Mouse (Mus musculus) CH12.LX (cell line): Measurements from ENCODE around the gene H2-DMa. TPM values are rescaled to one million over a fixed set of nuclear protein-coding genes. Genes with fewer than 3 reads are reported as not detected.

Experiments
- DNase-seq: peaks from one replicate; pipeline ENCODE4 v3.0.0-alpha.2; 2013; ENCODE audit errors: extremely low read depth
- H3K27ac ChIP-seq: 2 replicates; pipeline ENCODE4 v1.5.1; 2012; ENCODE audit warnings: low read depth, mild to moderate bottlenecking, control low read depth, moderate library complexity; ENCODE audit not compliant: insufficient read depth
- H3K27me3 ChIP-seq: replicated peaks from 2 replicates; pipeline ENCODE3; 2012; ENCODE audit warnings: inconsistent platforms
- H3K36me3 ChIP-seq, 2 experiments: replicated peaks in 1 of 2; 2 replicates each; pipeline versions ENCODE3 to v1.6.1; 2012; ENCODE audit warnings: inconsistent platforms in 1 of 2, low read length in 1 of 2, mild to moderate bottlenecking in 1 of 2, mixed read lengths in 1 of 2, moderate library complexity in 1 of 2; ENCODE audit not compliant: control insufficient read depth in 1 of 2, insufficient read depth in 1 of 2
- H3K4me1 ChIP-seq, 2 experiments: 2 replicates each; pipeline ENCODE4 v1.6.1; 2012; ENCODE audit warnings: inconsistent platforms in 1 of 2, moderate library complexity in 1 of 2; ENCODE audit not compliant: insufficient read depth in 2 of 2, control insufficient read depth in 1 of 2
- H3K4me2 ChIP-seq: 2 replicates; pipeline ENCODE4 v1.6.1; 2012; ENCODE audit warnings: low read depth, mild to moderate bottlenecking, control low read depth; ENCODE audit not compliant: poor library complexity, insufficient read depth, severe bottlenecking
- H3K4me3 ChIP-seq, 3 experiments: fragments of 150-350 bp in 1 of 3; sonication (generic) in 1 of 3; replicated peaks in 1 of 3; 2 replicates each; pipeline versions ENCODE3 to v1.5.1; 2011 to 2012; ENCODE audit warnings: low read depth in 2 of 3, low read length in 2 of 3, mild to moderate bottlenecking in 2 of 3, moderate library complexity in 2 of 3, control low read depth in 1 of 3, improper control_type of control experiment in 1 of 3, inconsistent platforms in 1 of 3, mixed read lengths in 1 of 3; ENCODE audit not compliant: poor library complexity in 1 of 3
- H3K79me2 ChIP-seq: replicated peaks from 2 replicates; pipeline ENCODE4 v1.6.1; 2012; ENCODE audit warnings: mild to moderate bottlenecking, moderate library complexity; ENCODE audit not compliant: control insufficient read depth, poor library complexity, insufficient read depth, severe bottlenecking; ENCODE audit errors: extremely low read depth
- H3K9ac ChIP-seq: 2 replicates; pipeline ENCODE4 v1.6.1; 2012; ENCODE audit warnings: low read depth, mild to moderate bottlenecking, control low read depth, moderate library complexity; ENCODE audit not compliant: insufficient read depth
- H3K9me3 ChIP-seq: replicated peaks from 2 replicates; pipeline ENCODE3; 2012; ENCODE audit warnings: low read length, inconsistent platforms, mixed read lengths
- BHLHE40 ChIP-seq: IDR thresholded peaks from 2 replicates; pipeline ENCODE4 v1.6.1; 2011; ENCODE audit warnings: mild to moderate bottlenecking, low read depth, low read length, improper control_type of control experiment
- CHD2 ChIP-seq: IDR thresholded peaks from 2 replicates; pipeline ENCODE4 v1.6.1; 2011; ENCODE audit warnings: low read length, improper control_type of control experiment
- CTCF ChIP-seq, 2 experiments: IDR thresholded peaks in 1 of 2; conservative IDR thresholded peaks in 1 of 2; 2 replicates each; pipeline ENCODE4 v1.5.1; 2011 to 2012; ENCODE audit warnings: low read depth in 2 of 2, low read length in 2 of 2, improper control_type of control experiment in 1 of 2, inconsistent platforms in 1 of 2, mild to moderate bottlenecking in 1 of 2, moderate library complexity in 1 of 2
- E2F4 ChIP-seq: IDR thresholded peaks from 2 replicates; pipeline ENCODE4 v1.6.1; 2011; ENCODE audit warnings: low read depth, low read length, improper control_type of control experiment; ENCODE audit not compliant: insufficient replicate concordance
- ELF1 ChIP-seq: IDR thresholded peaks from 2 replicates; pipeline ENCODE4 v1.6.1; 2014; ENCODE audit warnings: low read depth, mild to moderate bottlenecking, inconsistent platforms, low read length, improper control_type of control experiment
- ETS1 ChIP-seq: conservative IDR thresholded peaks from 2 replicates; pipeline ENCODE4 v1.6.1; 2012; ENCODE audit warnings: low read depth, mild to moderate bottlenecking, inconsistent platforms, low read length, improper control_type of control experiment, moderate library complexity
- HCFC1 ChIP-seq: IDR thresholded peaks from 2 replicates; pipeline ENCODE4 v1.6.1; 2012; ENCODE audit warnings: low read depth, mild to moderate bottlenecking, inconsistent platforms, low read length, improper control_type of control experiment
- JUN ChIP-seq: IDR thresholded peaks from 2 replicates; pipeline ENCODE4 v1.6.1; 2011; ENCODE audit warnings: low read depth, mild to moderate bottlenecking, low read length, improper control_type of control experiment, moderate library complexity; ENCODE audit not compliant: insufficient read depth
- JUND ChIP-seq: conservative IDR thresholded peaks from 2 replicates; pipeline ENCODE4 v1.6.1; 2011; ENCODE audit warnings: low read depth, low read length, improper control_type of control experiment
- KAT2A ChIP-seq: IDR thresholded peaks from 2 replicates; pipeline ENCODE4 v1.6.1; 2012; ENCODE audit warnings: low read length, improper control_type of control experiment, inconsistent platforms; ENCODE audit not compliant: insufficient replicate concordance
- MAFK ChIP-seq: IDR thresholded peaks from 2 replicates; pipeline ENCODE4 v1.6.1; 2011; ENCODE audit warnings: low read length, improper control_type of control experiment; ENCODE audit not compliant: insufficient replicate concordance
- MAX ChIP-seq: IDR thresholded peaks from 2 replicates; pipeline ENCODE4 v1.6.1; 2011; ENCODE audit warnings: low read length, improper control_type of control experiment
- MAZ ChIP-seq: IDR thresholded peaks from 2 replicates; pipeline ENCODE4 v1.6.1; 2012; ENCODE audit warnings: low read depth, mild to moderate bottlenecking, inconsistent platforms, low read length, improper control_type of control experiment, moderate library complexity
- MEF2A ChIP-seq: IDR thresholded peaks from 2 replicates; pipeline ENCODE4 v1.6.1; 2014; ENCODE audit warnings: low read depth, mild to moderate bottlenecking, inconsistent platforms, low read length, improper control_type of control experiment, borderline replicate concordance
- MXI1 ChIP-seq: IDR thresholded peaks from 2 replicates; pipeline ENCODE4 v1.6.1; 2011; ENCODE audit warnings: mild to moderate bottlenecking, low read depth, low read length, improper control_type of control experiment
- MYC ChIP-seq: IDR thresholded peaks from 2 replicates; pipeline ENCODE4 v1.6.1; 2011; ENCODE audit warnings: low read depth, mild to moderate bottlenecking, improper control_type of control experiment, low read length
- NELFE ChIP-seq: IDR thresholded peaks from 2 replicates; pipeline ENCODE4 v1.6.1; 2011; ENCODE audit warnings: low read depth, low read length, improper control_type of control experiment
- NRF1 ChIP-seq: IDR thresholded peaks from 2 replicates; pipeline ENCODE4 v1.6.1; 2014; ENCODE audit warnings: low read depth, mild to moderate bottlenecking, inconsistent platforms, low read length, improper control_type of control experiment, moderate library complexity
- POLR2A ChIP-seq: IDR thresholded peaks from 2 replicates; pipeline ENCODE4 v1.6.1; 2011; ENCODE audit warnings: low read depth, mild to moderate bottlenecking, improper control_type of control experiment, low read length
- POLR2AphosphoS2 ChIP-seq: IDR thresholded peaks from 2 replicates; pipeline ENCODE4 v1.6.1; 2011; ENCODE audit warnings: low read depth, low read length, improper control_type of control experiment
- SMC3 ChIP-seq: IDR thresholded peaks from 2 replicates; pipeline ENCODE4 v1.6.1; 2011; ENCODE audit warnings: low read depth, low read length, improper control_type of control experiment
- TBP ChIP-seq: conservative IDR thresholded peaks from 2 replicates; pipeline ENCODE4 v1.6.1; 2011; ENCODE audit warnings: low read depth, low read length, improper control_type of control experiment
- TCF12 ChIP-seq: IDR thresholded peaks from 2 replicates; pipeline ENCODE4 v1.6.1; 2014; ENCODE audit warnings: low read depth, mild to moderate bottlenecking, inconsistent platforms, low read length, improper control_type of control experiment
- USF1 ChIP-seq: IDR thresholded peaks from 2 replicates; pipeline ENCODE4 v1.6.1; 2014; ENCODE audit warnings: low read depth, mild to moderate bottlenecking, inconsistent platforms, low read length, improper control_type of control experiment
- ZKSCAN1 ChIP-seq: IDR thresholded peaks from 2 replicates; pipeline ENCODE4 v1.6.1; 2012; ENCODE audit warnings: low read depth, inconsistent platforms, low read length, improper control_type of control experiment, borderline replicate concordance
- ZMIZ1 ChIP-seq: IDR thresholded peaks from 2 replicates; pipeline ENCODE4 v1.6.1; 2012; ENCODE audit warnings: low read depth, mild to moderate bottlenecking, inconsistent platforms, low read length, improper control_type of control experiment
- ZNF384 ChIP-seq: IDR thresholded peaks from 2 replicates; pipeline ENCODE4 v1.6.1; 2012; ENCODE audit warnings: low read depth, low read length, improper control_type of control experiment, inconsistent platforms
- dilution Hi-C: fragments of 300-500 bp; cut with MboI; formaldehyde crosslinking; loops from 2 replicates; pipeline ENCODE4 v1.14.3; 2020; ENCODE audit warnings: low sequenced_read_pairs; ENCODE audit not compliant: extremely low pct_unique_long_range_greater_than_20kb, extremely low pct_ligation_motif_present
- in situ Hi-C: fragments of 300-500 bp; cut with MboI; formaldehyde crosslinking; loops from 3 replicates; pipeline ENCODE4 v1.14.3; 2019; ENCODE audit warnings: low sequenced_read_pairs, low pct_ligation_motif_present, low pct_unique_long_range_greater_than_20kb, mixed read lengths
- polyA plus RNA-seq: library from polyadenylated mRNA; unstranded; fragments of >175 nt; gene quantifications from 2 replicates; pipeline ENCODE4 v1.2.1, GENCODE M21; 2012; ENCODE audit warnings: low read depth; ENCODE audit not compliant: insufficient read length
- total RNA-seq, 2 experiments: library from RNA; depleted of rRNA; stranded (reverse); fragments of 300-350 nt in 1 of 2; fragments of >200 nt in 1 of 2; gene quantifications; 2 replicates each; pipeline ENCODE4 v1.2.3; 2012 to 2014

H2-DMa gene
- total RNA-seq (2012; rRNA removed) (67.7 and 77.4 TPM in 2 replicates), total RNA-seq (2014; rRNA removed) (114 and 119 TPM in 2 replicates), polyA plus RNA-seq (82.5 and 112 TPM in 2 replicates)

- Histone ChIP-seq H3K9me3 (no peaks in the 10 kb centered on the region), H3K4me1 (peaks cover 12 to 28% of the 10 kb centered on the region in 2 experiments), H3K4me2 (peak within 1 kb of the TSS; percentile 24), H3K79me2 (peaks cover 57% of the 10 kb centered on the region)
- peak; percentile 99 for DNase-seq
- dilution Hi-C loops: no loop called here
- TF ChIP-seq ZKSCAN1 (no peak), NRF1 (peak; percentile 90), TCF12 (peak; percentile 95), E2F4 (peak; percentile 69; the same call in 1 of the 2 replicates), MEF2A (peak; percentile 30), ZMIZ1 (peak; percentile 100), USF1 (no peak), MXI1 (no peak; the same call in 1 of the 2 replicates), POLR2AphosphoS2 (peak; percentile 98), MAX (peak; percentile 93), CHD2 (peak; percentile 62), BHLHE40 (peak; percentile 90), ZNF384 (no peak), SMC3 (no peak), NELFE (peak; percentile 100), KAT2A (0 out of 2 replicates have a peak, but pooled peaks have one; percentile 8), JUN (peak; percentile 50; the same call in 1 of the 2 replicates), CTCF (conservative IDR thresholded peaks at IDR 0.05 in 1 of 2, IDR thresholded peaks at IDR 0.05 in 1 of 2; ENCODE audit: low read depth in 2 of 2, low read length in 2 of 2) (no peak), JUND (peak; percentile 32; the same call in 1 of the 2 replicates), MAFK (no peak), MAZ (peak; percentile 91), POLR2A (peak; percentile 100), HCFC1 (peak; percentile 54), ELF1 (peak; percentile 9; the same call in 1 of the 2 replicates), TBP (peak; percentile 96), ETS1 (peak; percentile 48), MYC (0 out of 2 replicates have a peak, but pooled peaks have one; percentile 58)
- TF ChIP-seq, all 38 proteins: peak for 20
- Histone ChIP-seq H3K4me3 (peak within 1 kb of the TSS; percentile 93 to 100 (median 100)), H3K9ac (peak within 1 kb of the TSS; percentile 99), H3K27me3 (no peaks in the 10 kb centered on the region), H3K36me3 (peaks cover 41 to 50% of the 10 kb centered on the region in 2 experiments), H3K27ac (peak within 1 kb of the TSS; percentile 98)
- in situ Hi-C loops: no loop called here
These were observed at the start of gene H2-DMa for GRCm38 (mm10) chr17:34119249-34120179. H2-DMa (plus strand) TSS chr17:34119541.
